Mouse (Mus musculus) E14TG2a.4 (cell line): ENCODE results near the gene Zc3h12a.

ENCODE experiments used
- CTCF ChIP-seq: conservative IDR thresholded peaks from 2 replicates; pipeline ENCODE4 v1.5.1; 2014; ENCODE audit warnings: low read length
- POU5F1 ChIP-seq: IDR thresholded peaks from 2 replicates; pipeline ENCODE4 v1.6.1; 2014; ENCODE audit warnings: low read length, borderline replicate concordance

- TF ChIP-seq CTCF (no peak), POU5F1 (no peak)
These were observed at the start of gene Zc3h12a for GRCm38 (mm10) chr4:125127305-125128084.
